Mouse (Mus musculus) cerebellum, adult (tissue): ENCODE measurements at regions not wholly inside any gene's neighbourhood (a gene's known extent, or its start where the extent isn't known, plus 50 kb on each side); places are given as distances from the start of the nearest gene placed in this dataset.

Experiments used
- ATAC-seq: cut with Nextera tagmentation; 2 replicates; pipeline ENCODE4 v1.9.2; 2017; ENCODE audit warnings: mild to moderate bottlenecking, moderate library complexity, mixed read lengths; ENCODE audit not compliant: insufficient number of reproducible peaks, low FRiP score, low TSS enrichment

- no peak for ATAC-seq
Measured at GRCm38 (mm10) chr11:31541425-31541824, 130.3 kb downstream of the Bod1 start.

- no peak for ATAC-seq
Measured at GRCm38 (mm10) chr11:31540816-31541215, 130.9 kb downstream of the Bod1 start.

- ATAC-seq = no peak
Measured at GRCm38 (mm10) chr11:31531416-31531815, 140.3 kb downstream of the Bod1 start.

- no peak for ATAC-seq
Measured at GRCm38 (mm10) chr11:31530851-31531250, 140.8 kb downstream of the Bod1 start.

- no peak for ATAC-seq
Measured at GRCm38 (mm10) chr11:31529686-31530085, 142.0 kb downstream of the Bod1 start.

- ATAC-seq = no peak
Measured at GRCm38 (mm10) chr11:31524708-31525107, 147.0 kb downstream of the Bod1 start.

GRCm38 (mm10) chr11:31524065-31524618, 147.5 kb downstream of the Bod1 start:
- no peak for ATAC-seq

- ATAC-seq = no peak; the same call in 1 of the 2 replicates
Measured at GRCm38 (mm10) chr11:31522127-31522526, 149.6 kb downstream of the Bod1 start.

GRCm38 (mm10) chr11:31520909-31521308, 150.8 kb downstream of the Bod1 start:
- ATAC-seq = no peak

GRCm38 (mm10) chr11:31503239-31503916, 133.5 kb upstream of the Stc2 start:
- no peak for ATAC-seq

- no peak for ATAC-seq
Measured at GRCm38 (mm10) chr11:31485429-31485828, 115.6 kb upstream of the Stc2 start.

- no peak for ATAC-seq
Measured at GRCm38 (mm10) chr11:31481057-31481340, 111.1 kb upstream of the Stc2 start.

- no peak for ATAC-seq
Measured at GRCm38 (mm10) chr11:31480225-31481056, 110.6 kb upstream of the Stc2 start.

GRCm38 (mm10) chr11:31477763-31478162, 107.9 kb upstream of the Stc2 start:
- no peak for ATAC-seq

GRCm38 (mm10) chr11:31477104-31477503, 107.2 kb upstream of the Stc2 start:
- no peak for ATAC-seq

- no peak for ATAC-seq
Measured at GRCm38 (mm10) chr11:31473017-31473416, 103.1 kb upstream of the Stc2 start.

- no peak for ATAC-seq
Measured at GRCm38 (mm10) chr11:31470681-31471414, 101.0 kb upstream of the Stc2 start.

- ATAC-seq = no peak
Measured at GRCm38 (mm10) chr11:31464844-31465243, 95.0 kb upstream of the Stc2 start.

GRCm38 (mm10) chr11:31462440-31462839, 92.6 kb upstream of the Stc2 start:
- ATAC-seq = no peak

GRCm38 (mm10) chr11:31461824-31462223, 92.0 kb upstream of the Stc2 start:
- no peak for ATAC-seq

GRCm38 (mm10) chr11:31461348-31461747, 91.5 kb upstream of the Stc2 start:
- ATAC-seq = no peak
